Mouse (Mus musculus): ENCODE data around the gene Arl5a. TPM values are rescaled to one million over a fixed set of nuclear protein-coding genes. Genes with fewer than 3 reads are reported as not detected.

Gene Arl5a
- polyA plus RNA-seq, 1 experiment from 2014 or later: 25.8 TPM

- H3K27me3 ChIP-seq (replicated peaks; ENCODE audit: control insufficient read depth, insufficient read depth, low read length): no peaks in the 10 kb centered on the region
- no peak overlapping the region for H3K4me2 ChIP-seq (ENCODE audit: low read length)
- H3K9me3 ChIP-seq (ENCODE audit: control insufficient read depth, low read length): peaks cover 8% of the 10 kb centered on the region
- 97% methylated on average over 5 of the region's 5 CpGs for WGBS
- no peak overlapping the region for H3K27ac ChIP-seq (ENCODE audit: low read depth, low read length)
- no peaks in the 10 kb centered on the region for H3K4me1 ChIP-seq (ENCODE audit: control insufficient read depth, insufficient read depth, low read depth, low read length)
- peaks cover 33% of the 10 kb centered on the region for H3K36me3 ChIP-seq (ENCODE audit: control insufficient read depth, insufficient read depth, low read length)
- no peak overlapping the region for H3K4me3 ChIP-seq (ENCODE audit: low read length)
- no peak overlapping the region for H3K9ac ChIP-seq (ENCODE audit: low read depth, low read length)
- no peak for ATAC-seq
Observed at GRCm38 (mm10) chr2:52405238-52405637, 19.5 kb downstream of the Arl5a start.

GRCm38 (mm10) chr2:52394529-52394928, 30.2 kb downstream of the Arl5a start:
- H3K4me3 ChIP-seq (ENCODE audit: low read length): no peak overlapping the region
- no peak overlapping the region for H3K9ac ChIP-seq (ENCODE audit: low read depth, low read length)
- no peak overlapping the region for H3K4me2 ChIP-seq (ENCODE audit: low read length)
- H3K4me1 ChIP-seq (ENCODE audit: control insufficient read depth, insufficient read depth, low read depth, low read length): no peaks in the 10 kb centered on the region
- no peaks in the 10 kb centered on the region for H3K9me3 ChIP-seq (ENCODE audit: control insufficient read depth, low read length)
- no peak overlapping the region for H3K27ac ChIP-seq (ENCODE audit: low read depth, low read length)
- WGBS: 86% methylated on average over 5 of the region's 5 CpGs
- H3K36me3 ChIP-seq (ENCODE audit: control insufficient read depth, insufficient read depth, low read length): peaks cover 4% of the 10 kb centered on the region
- H3K27me3 ChIP-seq (replicated peaks; ENCODE audit: control insufficient read depth, insufficient read depth, low read length): no peaks in the 10 kb centered on the region
- ATAC-seq: no peak

- H3K4me2 ChIP-seq (ENCODE audit: low read length): no peak overlapping the region
- ATAC-seq: no peak
- H3K9ac ChIP-seq (ENCODE audit: low read depth, low read length): no peak overlapping the region
- WGBS: 83% methylated on average over 2 of the region's 2 CpGs
- no peaks in the 10 kb centered on the region for H3K4me1 ChIP-seq (ENCODE audit: control insufficient read depth, insufficient read depth, low read depth, low read length)
- H3K9me3 ChIP-seq (ENCODE audit: control insufficient read depth, low read length): no peaks in the 10 kb centered on the region
- H3K27ac ChIP-seq (ENCODE audit: low read depth, low read length): no peak overlapping the region
- H3K27me3 ChIP-seq (replicated peaks; ENCODE audit: control insufficient read depth, insufficient read depth, low read length): no peaks in the 10 kb centered on the region
- no peaks in the 10 kb centered on the region for H3K36me3 ChIP-seq (ENCODE audit: control insufficient read depth, insufficient read depth, low read length)
- no peak overlapping the region for H3K4me3 ChIP-seq (ENCODE audit: low read length)
Observed at GRCm38 (mm10) chr2:52390415-52390975, 34.2 kb downstream of the Arl5a start.

- Histone ChIP-seq H3K36me3 (ENCODE audit: control insufficient read depth, insufficient read depth, low read length) (no peaks in the 10 kb centered on the region), H3K9me3 (ENCODE audit: control insufficient read depth, low read length) (no peaks in the 10 kb centered on the region)
Observed at GRCm38 (mm10) chr2:52389975-52390374, 34.7 kb downstream of the Arl5a start.

GRCm38 (mm10) chr2:52386451-52386850, 38.2 kb downstream of the Arl5a start:
- Histone ChIP-seq H3K4me2 (ENCODE audit: low read length) (no peak overlapping the region), H3K27ac (ENCODE audit: low read depth, low read length) (no peak overlapping the region), H3K9ac (ENCODE audit: low read depth, low read length) (no peak overlapping the region), H3K4me1 (ENCODE audit: control insufficient read depth, insufficient read depth, low read depth, low read length) (no peaks in the 10 kb centered on the region), H3K4me3 (ENCODE audit: low read length) (no peak overlapping the region), H3K27me3 (replicated peaks; ENCODE audit: control insufficient read depth, insufficient read depth, low read length) (no peaks in the 10 kb centered on the region), H3K36me3 (ENCODE audit: control insufficient read depth, insufficient read depth, low read length) (no peaks in the 10 kb centered on the region), H3K9me3 (ENCODE audit: control insufficient read depth, low read length) (no peaks in the 10 kb centered on the region)
- ATAC-seq: no peak
- 91% methylated on average over 6 of the region's 6 CpGs for WGBS

More at GRCm38 (mm10) chr2:52389975-52390374, 34.7 kb downstream of the Arl5a start:
- H3K4me3 ChIP-seq (ENCODE audit: low read length): no peak overlapping the region
- no peak overlapping the region for H3K27ac ChIP-seq (ENCODE audit: low read depth, low read length)
- no peaks in the 10 kb centered on the region for H3K4me1 ChIP-seq (ENCODE audit: control insufficient read depth, insufficient read depth, low read depth, low read length)
- H3K27me3 ChIP-seq (replicated peaks; ENCODE audit: control insufficient read depth, insufficient read depth, low read length): no peaks in the 10 kb centered on the region
- no peak overlapping the region for H3K4me2 ChIP-seq (ENCODE audit: low read length)
- WGBS: 62% methylated on average over 3 of the region's 3 CpGs
- H3K9ac ChIP-seq (ENCODE audit: low read depth, low read length): no peak overlapping the region
- no peak for ATAC-seq

GRCm38 (mm10) chr2:52386037-52386436, 38.7 kb downstream of the Arl5a start:
- H3K9me3 ChIP-seq (ENCODE audit: control insufficient read depth, low read length): no peaks in the 10 kb centered on the region
- no peak overlapping the region for H3K4me2 ChIP-seq (ENCODE audit: low read length)
- no peak overlapping the region for H3K9ac ChIP-seq (ENCODE audit: low read depth, low read length)
- H3K36me3 ChIP-seq (ENCODE audit: control insufficient read depth, insufficient read depth, low read length): no peaks in the 10 kb centered on the region
- no peak overlapping the region for H3K4me3 ChIP-seq (ENCODE audit: low read length)
- 75% methylated on average over 7 of the region's 7 CpGs for WGBS
- H3K4me1 ChIP-seq (ENCODE audit: control insufficient read depth, insufficient read depth, low read depth, low read length): no peaks in the 10 kb centered on the region
- H3K27ac ChIP-seq (ENCODE audit: low read depth, low read length): no peak overlapping the region
- no peak for ATAC-seq
- no peaks in the 10 kb centered on the region for H3K27me3 ChIP-seq (replicated peaks; ENCODE audit: control insufficient read depth, insufficient read depth, low read length)

- no peak overlapping the region for H3K4me2 ChIP-seq (ENCODE audit: low read length)
- no peaks in the 10 kb centered on the region for H3K9me3 ChIP-seq (ENCODE audit: control insufficient read depth, low read length)
- 76% methylated on average over 10 of the region's 10 CpGs for WGBS
- no peaks in the 10 kb centered on the region for H3K4me1 ChIP-seq (ENCODE audit: control insufficient read depth, insufficient read depth, low read depth, low read length)
- H3K27me3 ChIP-seq (replicated peaks; ENCODE audit: control insufficient read depth, insufficient read depth, low read length): no peaks in the 10 kb centered on the region
- ATAC-seq: no peak
- H3K9ac ChIP-seq (ENCODE audit: low read depth, low read length): no peak overlapping the region
- H3K27ac ChIP-seq (ENCODE audit: low read depth, low read length): no peak overlapping the region
- no peaks in the 10 kb centered on the region for H3K36me3 ChIP-seq (ENCODE audit: control insufficient read depth, insufficient read depth, low read length)
- no peak overlapping the region for H3K4me3 ChIP-seq (ENCODE audit: low read length)
Observed at GRCm38 (mm10) chr2:52378848-52379261, 45.8 kb downstream of the Arl5a start.

GRCm38 (mm10) chr2:52378448-52378804, 46.3 kb downstream of the Arl5a start, which contains the start of gene Neb:
Gene Neb, minus strand, starts transcription at chr2:52378474.
- Histone ChIP-seq H3K36me3 (ENCODE audit: control insufficient read depth, insufficient read depth, low read length) (no peaks in the 10 kb centered on the region), H3K4me3 (ENCODE audit: low read length) (no peak within 1 kb of the TSS), H3K4me1 (ENCODE audit: control insufficient read depth, insufficient read depth, low read depth, low read length) (no peaks in the 10 kb centered on the region), H3K9me3 (ENCODE audit: control insufficient read depth, low read length) (no peaks in the 10 kb centered on the region), H3K27ac (ENCODE audit: low read depth, low read length) (no peak within 1 kb of the TSS), H3K27me3 (replicated peaks; ENCODE audit: control insufficient read depth, insufficient read depth, low read length) (no peaks in the 10 kb centered on the region), H3K9ac (ENCODE audit: low read depth, low read length) (no peak within 1 kb of the TSS), H3K4me2 (ENCODE audit: low read length) (no peak within 1 kb of the TSS; the same call in 1 of the 2 replicates)
- ATAC-seq: no peak
- 51% methylated on average over 7 of the region's 7 CpGs for WGBS

GRCm38 (mm10) chr2:52377706-52378447, 46.8 kb downstream of the Arl5a start:
- WGBS: 55% methylated on average over 13 of the region's 13 CpGs
- H3K9me3 ChIP-seq (ENCODE audit: control insufficient read depth, low read length): no peaks in the 10 kb centered on the region
- H3K27ac ChIP-seq (ENCODE audit: low read depth, low read length): no peak overlapping the region
- no peaks in the 10 kb centered on the region for H3K27me3 ChIP-seq (replicated peaks; ENCODE audit: control insufficient read depth, insufficient read depth, low read length)
- H3K36me3 ChIP-seq (ENCODE audit: control insufficient read depth, insufficient read depth, low read length): no peaks in the 10 kb centered on the region
- no peak overlapping the region for H3K4me3 ChIP-seq (ENCODE audit: low read length)
- no peak for ATAC-seq
- no peaks in the 10 kb centered on the region for H3K4me1 ChIP-seq (ENCODE audit: control insufficient read depth, insufficient read depth, low read depth, low read length)
- no peak overlapping the region for H3K9ac ChIP-seq (ENCODE audit: low read depth, low read length)
- H3K4me2 ChIP-seq (ENCODE audit: low read length): no peak overlapping the region; the same call in 1 of the 2 replicates

Measured in hindbrain, embryonic 16.5 days (tissue).